Comparison of ENCODE assay signal across 12 mouse cellular contexts in the genomic region with DNA sequence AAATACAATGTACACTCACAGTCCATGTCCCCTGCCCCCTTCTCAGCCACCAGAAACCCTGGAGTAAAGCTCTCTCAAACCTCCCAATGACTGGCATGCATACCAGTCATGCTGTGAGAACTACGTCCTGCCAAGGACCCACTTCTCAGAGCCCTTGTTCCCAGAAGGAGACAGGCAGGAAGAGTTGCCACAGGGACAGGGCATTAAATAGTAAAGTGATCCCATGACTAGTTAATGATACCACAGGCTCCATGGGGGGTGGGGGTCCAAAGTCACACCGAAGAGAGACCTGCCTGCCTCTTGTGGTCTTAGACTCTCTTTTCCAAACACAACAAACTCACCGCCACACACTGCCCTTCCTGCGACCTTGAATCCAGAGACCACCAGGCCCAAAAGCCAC. TPM values are rescaled to one million over a fixed set of nuclear protein-coding genes. Genes with fewer than 3 reads are reported as not detected.
A peak's percentile ranks its signal among the peaks of the same experiment; 100 is the strongest.
DNase-seq lines count a peak whose midpoint lies in the region; ATAC-seq and TF ChIP-seq lines count a peak whose summit lies in the region.
"Had no signal": no experiment of that assay in that cellular context is flagged by ENCODE, and none has a peak within 500 bp of the region (broad histone marks: within the 10 kb centered on the region; RNA-seq: fewer than 3 reads in every experiment).

No protein-coding gene starts in this region.

- ATAC-seq in lung, embryonic 16.5 days (ENCODE audit: low read depth), result no peak

- WGBS in lung, embryonic 16.5 days, result 57% methylated on average over 4 of the region's 4 CpGs

- H3K9me3 ChIP-seq in lung, embryonic 16.5 days (ENCODE audit: control insufficient read depth, low read length), result no peaks in the 10 kb centered on the region
- H3K9me3 ChIP-seq: limb, embryonic 13.5 days had no signal

- H3K4me3 ChIP-seq in lung, embryonic 16.5 days (ENCODE audit: low read length), result no peak overlapping the region
- H3K4me3 ChIP-seq in myocyte, result no peak overlapping the region
- H3K4me3 ChIP-seq: limb, embryonic 13.5 days had no signal

- H3K9ac ChIP-seq in lung, embryonic 16.5 days (ENCODE audit: low read length), result no peak overlapping the region
- H3K9ac ChIP-seq: limb, embryonic 13.5 days had no signal

- TF ChIP-seq POLR2A in myocyte (IDR thresholded peaks at IDR 0.05; ENCODE audit: insufficient read length, low read depth), result no peak

- H3ac ChIP-seq in myocyte (ENCODE audit: control insufficient read depth, insufficient read length), result no peak overlapping the region

- no peak overlapping the region for H3K4me2 ChIP-seq in lung, embryonic 16.5 days (ENCODE audit: low read depth, low read length)
- H3K4me2 ChIP-seq in myocyte (ENCODE audit: low read depth), result peak overlapping the region; percentile 53
- H3K4me2 ChIP-seq: limb, embryonic 13.5 days had no signal

- no peak for DNase-seq in lung, adult 18-20 months
- DNase-seq in kidney, adult 8-10 months, result peak; percentile 76 to 84
- peak; percentile 48 to 70 for DNase-seq in kidney, postnatal 4 days
- no peak for DNase-seq in spleen, adult 18-20 months
- no peak for DNase-seq in thymus, postnatal 10 days (ENCODE audit: low spot score in 2 of 2)
- DNase-seq in retina, postnatal 1 day, result no peak
- DNase-seq: adrenal gland, postnatal 25 days; cerebellum, postnatal 14 days; heart, adult 18-20 months had no signal

- no peaks in the 10 kb centered on the region for H3K36me3 ChIP-seq in lung, embryonic 16.5 days (ENCODE audit: control insufficient read depth, insufficient read depth, low read length)
- peaks cover 13% of the 10 kb centered on the region for H3K36me3 ChIP-seq in myocyte (ENCODE audit: control insufficient read depth, insufficient read depth)
- H3K36me3 ChIP-seq: limb, embryonic 13.5 days had no signal

- peak overlapping the region; percentile 41 for H3K27ac ChIP-seq in lung, embryonic 16.5 days (ENCODE audit: low read length)
- H3K27ac ChIP-seq: limb, embryonic 13.5 days had no signal

- peaks cover 60% of the 10 kb centered on the region for H3K4me1 ChIP-seq in lung, embryonic 16.5 days (replicated peaks; ENCODE audit: control insufficient read depth, insufficient read depth, low read length)

- H3K79me2 ChIP-seq in myocyte (ENCODE audit: control insufficient read depth, insufficient read depth), result peaks cover 98% of the 10 kb centered on the region

- H3K27me3 ChIP-seq in lung, embryonic 16.5 days (ENCODE audit: control insufficient read depth, insufficient read depth, low read depth, low read length), result no peaks in the 10 kb centered on the region
- no peaks in the 10 kb centered on the region for H3K27me3 ChIP-seq in myocyte (ENCODE audit: control insufficient read depth, insufficient read depth, insufficient read length)
- H3K27me3 ChIP-seq: limb, embryonic 13.5 days had no signal

TF ChIP-seq in myocyte, 11 proteins besides CTCF, POLR2A, EP300 and RAD21:
- no peak for TF ChIP-seq USF1 (IDR thresholded peaks at IDR 0.05; ENCODE audit: low read depth)
- no peak for TF ChIP-seq CEBPB (IDR thresholded peaks at IDR 0.05; ENCODE audit: insufficient read depth, poor library complexity, severe bottlenecking)
- TF ChIP-seq SRF (IDR thresholded peaks at IDR 0.05; ENCODE audit: control insufficient read depth, insufficient read length, low read depth), result no peak
- no peak for TF ChIP-seq TCF12 (IDR thresholded peaks at IDR 0.05; ENCODE audit: insufficient read depth, poor library complexity, severe bottlenecking)

RNA-seq across cellular contexts. Expression of a gene that starts 10.4 kb away (rescaled TPM):
- 63.6 and 81.5 TPM in 2 replicates for polyA plus RNA-seq in lung, embryonic 16.5 days (2015; fragmentation: Nextera tagmentation; extraction: Ambion mirVana)
- polyA plus RNA-seq in myocyte (2012; fragmentation: generic; extraction: Trizol), result 411 TPM

Comparison
In these comparisons a context has a peak if more than half of its experiments do, and no peak if none do; other contexts are left out.
1. DNase-seq: peak in kidney, adult 8-10 months (2 of 2) and kidney, postnatal 4 days (2 of 2); none in lung, adult 18-20 months (0 of 2), spleen, adult 18-20 months (0 of 2), thymus, postnatal 10 days (0 of 2) and retina, postnatal 1 day (single experiment).